Mouse (Mus musculus): ENCODE results near the gene Trmt44. TPM values are rescaled to one million over a fixed set of nuclear protein-coding genes. Genes with fewer than 3 reads are reported as not detected.

The Trmt44 gene
- total and polyA plus RNA-seq, 3 experiments = 6.5 to 7.9 (median 7.5) TPM

DNA sequence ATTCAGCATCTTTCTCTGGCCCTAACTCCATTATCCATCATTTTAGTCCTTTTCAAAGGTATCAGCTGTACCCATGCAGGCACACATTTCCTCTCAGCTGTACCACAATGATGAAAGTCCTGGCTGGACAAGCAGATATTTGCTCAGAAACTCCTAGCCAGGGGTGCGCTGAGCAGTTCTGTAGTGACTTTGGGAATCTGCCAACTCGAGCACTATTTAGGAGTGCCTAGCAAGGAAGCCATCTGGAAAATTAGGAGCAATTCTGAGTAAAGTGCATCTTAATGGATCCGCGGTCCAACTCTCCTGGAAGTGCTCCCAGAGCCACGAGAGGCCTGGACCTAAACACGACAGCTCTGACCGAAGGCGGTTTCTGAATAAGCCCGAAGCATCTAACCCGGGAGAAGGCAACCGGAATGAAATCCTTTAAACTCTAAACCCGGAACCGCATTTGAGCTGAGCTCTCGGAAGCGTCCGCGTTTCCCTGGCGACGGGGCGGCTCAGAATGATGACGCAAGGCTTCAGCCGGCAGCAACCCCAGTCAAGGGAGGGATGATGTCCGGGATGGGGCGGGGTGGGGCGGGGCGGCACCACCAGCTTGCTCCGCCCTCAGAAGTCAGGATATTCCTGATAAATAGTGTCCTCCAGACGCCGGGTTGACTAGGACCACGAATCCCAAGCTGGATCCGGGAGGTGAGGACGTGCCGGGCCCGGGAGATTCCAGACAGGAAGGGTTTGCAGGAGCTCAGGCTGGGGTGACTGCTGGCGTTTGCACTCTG lies 7.8 kb upstream of the Trmt44 start, which contains the start of gene Acox3:
Acox3 (plus strand) TSS at position 596 of the 776 bp plus-strand sequence.
- peaks cover 6 to 42% of the 10 kb centered on the region in 2 experiments for H3K4me1 ChIP-seq (ENCODE audit: control insufficient read depth in 1 of 2, insufficient read depth in 2 of 2)
- H3K27ac ChIP-seq (ENCODE audit: insufficient read depth, low read depth) = peak within 1 kb of the TSS; percentile 74
- DNase-seq (ENCODE audit: extremely low read depth) = peak; percentile 91
- in situ Hi-C loops (cut with MboI; ENCODE audit: low pct_ligation_motif_present, low pct_unique_long_range_greater_than_20kb, low sequenced_read_pairs) = no loop called here
- H3K4me3 ChIP-seq (replicated peaks in 1 of 3; ENCODE audit: low read depth in 2 of 3, low read length in 2 of 3, poor library complexity in 1 of 3) = peak within 1 kb of the TSS; percentile 76 to 83 (median 82)
- H3K4me2 ChIP-seq (ENCODE audit: insufficient read depth, low read depth, poor library complexity, severe bottlenecking) = peak within 1 kb of the TSS; percentile 53
- H3K27me3 ChIP-seq (replicated peaks) = peaks cover 14% of the 10 kb centered on the region
- no peaks in the 10 kb centered on the region for H3K9me3 ChIP-seq (replicated peaks; ENCODE audit: low read length)
- H3K36me3 ChIP-seq (replicated peaks in 1 of 2; ENCODE audit: control insufficient read depth in 1 of 2, insufficient read depth in 1 of 2, low read length in 1 of 2) = peaks cover 2 to 23% of the 10 kb centered on the region in 2 experiments
- dilution Hi-C loops (cut with MboI; ENCODE audit: extremely low pct_ligation_motif_present, extremely low pct_unique_long_range_greater_than_20kb, low sequenced_read_pairs) = no loop called here
- peak within 1 kb of the TSS; percentile 76 for H3K9ac ChIP-seq (ENCODE audit: insufficient read depth, low read depth)
- TF ChIP-seq TBP (conservative IDR thresholded peaks at IDR 0.05; ENCODE audit: low read depth, low read length) (no peak), MEF2A (IDR thresholded peaks at IDR 0.05; ENCODE audit: borderline replicate concordance, low read depth, low read length) (no peak; the same call in 1 of the 2 replicates), KAT2A (IDR thresholded peaks at IDR 0.05; ENCODE audit: insufficient replicate concordance, low read length) (peak; percentile 77; the same call in 1 of the 2 replicates), MAX (IDR thresholded peaks at IDR 0.05; ENCODE audit: low read length) (no peak), NRF1 (IDR thresholded peaks at IDR 0.05; ENCODE audit: low read depth, low read length) (0 out of 2 replicates have a peak, but pooled peaks have one; percentile 34), SIN3A (IDR thresholded peaks at IDR 0.05; ENCODE audit: low read length) (peak; percentile 100), ZKSCAN1 (IDR thresholded peaks at IDR 0.05; ENCODE audit: borderline replicate concordance, low read depth, low read length) (no peak), MAFK (IDR thresholded peaks at IDR 0.05; ENCODE audit: insufficient replicate concordance, low read length) (no peak), POLR2A (IDR thresholded peaks at IDR 0.05; ENCODE audit: low read depth, low read length) (peak; percentile 57; the same call in 1 of the 2 replicates), RAD21 (IDR thresholded peaks at IDR 0.05; ENCODE audit: low read depth, low read length) (no peak), CHD1 (IDR thresholded peaks at IDR 0.05; ENCODE audit: low read depth, low read length) (no peak), CTCF (conservative IDR thresholded peaks at IDR 0.05 in 1 of 2, IDR thresholded peaks at IDR 0.05 in 1 of 2; ENCODE audit: low read depth in 2 of 2, low read length in 2 of 2) (no peak), UBTF (IDR thresholded peaks at IDR 0.05; ENCODE audit: low read depth, low read length) (no peak), ELF1 (IDR thresholded peaks at IDR 0.05; ENCODE audit: low read depth, low read length) (peak; percentile 98), POLR2AphosphoS2 (IDR thresholded peaks at IDR 0.05; ENCODE audit: low read depth, low read length) (no peak), SMC3 (IDR thresholded peaks at IDR 0.05; ENCODE audit: low read depth, low read length) (no peak), HCFC1 (IDR thresholded peaks at IDR 0.05; ENCODE audit: low read depth, low read length) (peak; percentile 92), TCF12 (IDR thresholded peaks at IDR 0.05; ENCODE audit: low read depth, low read length) (peak; percentile 17; the same call in 1 of the 2 replicates), CHD2 (IDR thresholded peaks at IDR 0.05; ENCODE audit: low read length) (peak; percentile 89), ZC3H11A (IDR thresholded peaks at IDR 0.05; ENCODE audit: low read depth, low read length) (no peak), ZMIZ1 (IDR thresholded peaks at IDR 0.05; ENCODE audit: low read depth, low read length) (peak; percentile 7; the same call in 1 of the 2 replicates), ZNF384 (IDR thresholded peaks at IDR 0.05; ENCODE audit: low read depth, low read length) (no peak), NELFE (IDR thresholded peaks at IDR 0.05; ENCODE audit: low read depth, low read length) (peak; percentile 47; the same call in 1 of the 2 replicates), MAZ (IDR thresholded peaks at IDR 0.05; ENCODE audit: low read depth, low read length) (no peak), EP300 (IDR thresholded peaks at IDR 0.05; ENCODE audit: low read length) (no peak), RCOR1 (conservative IDR thresholded peaks at IDR 0.05; ENCODE audit: low read depth, low read length) (no peak), USF1 (IDR thresholded peaks at IDR 0.05; ENCODE audit: low read depth, low read length) (no peak), E2F4 (IDR thresholded peaks at IDR 0.05; ENCODE audit: insufficient replicate concordance, low read depth, low read length) (no peak), GABPA (IDR thresholded peaks at IDR 0.05; ENCODE audit: insufficient replicate concordance, low read depth, low read length) (no peak), JUND (conservative IDR thresholded peaks at IDR 0.05; ENCODE audit: low read depth, low read length) (no peak), MYC (IDR thresholded peaks at IDR 0.05; ENCODE audit: low read depth, low read length) (no peak), BHLHE40 (IDR thresholded peaks at IDR 0.05; ENCODE audit: low read depth, low read length) (no peak), PAX5 (IDR thresholded peaks at IDR 0.05; ENCODE audit: low read length) (no peak), USF2 (conservative IDR thresholded peaks at IDR 0.05; ENCODE audit: low read depth, low read length) (no peak), JUN (IDR thresholded peaks at IDR 0.05; ENCODE audit: insufficient read depth, low read depth, low read length) (no peak), IRF4 (IDR thresholded peaks at IDR 0.05; ENCODE audit: low read depth, low read length) (peak; percentile 70; the same call in 1 of the 2 replicates), MXI1 (IDR thresholded peaks at IDR 0.05; ENCODE audit: low read depth, low read length) (peak; percentile 98), ETS1 (conservative IDR thresholded peaks at IDR 0.05; ENCODE audit: low read depth, low read length) (0 out of 2 replicates have a peak, but pooled peaks have one; percentile 30)
- H3K79me2 ChIP-seq (replicated peaks; ENCODE audit: control insufficient read depth, extremely low read depth, insufficient read depth, poor library complexity, severe bottlenecking) = no peaks in the 10 kb centered on the region
